Mouse (Mus musculus): ENCODE results near the gene Bnip1. TPM values are rescaled to one million over a fixed set of nuclear protein-coding genes. Genes with fewer than 3 reads are reported as not detected.

Bnip1 gene
- polyA plus RNA-seq, 1 experiment from 2014 or later: 53.3 TPM

DNA sequence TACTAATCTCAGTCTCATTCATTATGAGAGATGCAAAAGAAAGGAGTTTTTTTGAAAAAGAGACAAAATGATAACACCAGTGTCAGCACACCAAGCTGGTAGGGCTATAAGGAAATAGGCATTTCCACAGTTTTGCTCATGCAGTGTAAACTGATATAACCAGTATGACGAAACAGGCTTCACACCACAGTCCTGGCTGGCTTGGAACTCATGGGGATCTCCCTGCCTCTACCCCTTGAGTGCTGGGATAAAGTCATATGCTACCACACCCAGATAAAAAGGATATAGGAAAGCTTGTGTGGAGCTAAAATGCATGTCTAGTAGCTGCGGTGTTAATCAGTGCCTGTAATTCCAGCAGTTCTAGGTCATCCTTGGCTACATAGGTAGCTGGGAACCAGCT, 1.4 kb upstream of the Bnip1 start:
- H3K9me3 ChIP-seq (replicated peaks): no peaks in the 10 kb centered on the region
- 86% methylated on average over 2 of the region's 2 CpGs for WGBS
- H3K9ac ChIP-seq: no peak overlapping the region
- H3K4me1 ChIP-seq (replicated peaks): peaks cover 4% of the 10 kb centered on the region
- H3K36me3 ChIP-seq: peaks cover 15% of the 10 kb centered on the region
- no peaks in the 10 kb centered on the region for H3K27me3 ChIP-seq
- ATAC-seq (replicated peaks; ENCODE audit: insufficient number of reproducible peaks, insufficient read depth, low FRiP score, low read depth): no peak
- no peak overlapping the region for H3K4me3 ChIP-seq
- H3K4me2 ChIP-seq: no peak overlapping the region
- no peak overlapping the region for H3K27ac ChIP-seq

- no peaks in the 10 kb centered on the region for H3K27me3 ChIP-seq
- peak overlapping the region; percentile 82 for H3K27ac ChIP-seq
- H3K4me2 ChIP-seq: peak overlapping the region; percentile 77
- H3K9me3 ChIP-seq (replicated peaks): no peaks in the 10 kb centered on the region
- ATAC-seq (replicated peaks; ENCODE audit: insufficient number of reproducible peaks, insufficient read depth, low FRiP score, low read depth): no peak
- peaks cover 29% of the 10 kb centered on the region for H3K36me3 ChIP-seq
- WGBS: 20% methylated on average over 5 of the region's 5 CpGs
- peak overlapping the region; percentile 60 for H3K4me3 ChIP-seq
- peak overlapping the region; percentile 55 for H3K9ac ChIP-seq
- peaks cover 4% of the 10 kb centered on the region for H3K4me1 ChIP-seq (replicated peaks)
These were observed 761 bp downstream of the Bnip1 start for GRCm38 (mm10) chr17:26781610-26782043.

- WGBS: 88% methylated on average over 8 of the region's 8 CpGs
- no peak overlapping the region for H3K4me2 ChIP-seq
- no peaks in the 10 kb centered on the region for H3K9me3 ChIP-seq (replicated peaks)
- H3K9ac ChIP-seq: no peak overlapping the region
- no peak for ATAC-seq (replicated peaks; ENCODE audit: insufficient number of reproducible peaks, insufficient read depth, low FRiP score, low read depth)
- H3K27me3 ChIP-seq: no peaks in the 10 kb centered on the region
- peaks cover 51% of the 10 kb centered on the region for H3K36me3 ChIP-seq
- H3K27ac ChIP-seq: no peak overlapping the region
- H3K4me1 ChIP-seq (replicated peaks): peaks cover 4% of the 10 kb centered on the region
- H3K4me3 ChIP-seq: no peak overlapping the region
These were observed 3.7 kb downstream of the Bnip1 start for GRCm38 (mm10) chr17:26784525-26784924.

DNA sequence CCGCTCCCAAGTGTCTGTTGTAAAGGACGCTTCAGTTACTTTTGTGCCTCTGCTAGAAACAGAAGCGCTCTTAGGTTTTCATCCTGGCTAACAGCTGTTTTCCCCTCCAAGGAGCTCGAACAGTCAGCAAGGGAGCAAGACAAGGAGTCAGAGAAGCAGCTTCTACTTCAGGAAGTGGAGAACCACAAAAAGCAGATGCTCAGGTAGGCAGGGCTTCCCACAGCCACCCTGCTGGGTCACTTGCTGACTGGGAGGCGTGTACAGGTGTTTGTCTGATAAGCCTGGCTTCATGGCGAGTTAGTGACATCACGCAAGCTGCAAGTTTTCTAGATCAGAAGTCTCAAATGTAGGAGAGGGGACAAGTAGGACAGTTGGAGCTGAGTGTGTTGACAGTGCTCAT, 5.7 kb downstream of the Bnip1 start:
- ATAC-seq (replicated peaks; ENCODE audit: insufficient number of reproducible peaks, insufficient read depth, low FRiP score, low read depth): no peak
- H3K27me3 ChIP-seq: no peaks in the 10 kb centered on the region
- H3K36me3 ChIP-seq: peaks cover 72% of the 10 kb centered on the region
- 86% methylated on average over 7 of the region's 7 CpGs for WGBS
- H3K4me2 ChIP-seq: no peak overlapping the region
- H3K9me3 ChIP-seq (replicated peaks): no peaks in the 10 kb centered on the region
- no peak overlapping the region for H3K9ac ChIP-seq
- no peak overlapping the region for H3K27ac ChIP-seq
- H3K4me3 ChIP-seq: no peak overlapping the region
- peaks cover 2% of the 10 kb centered on the region for H3K4me1 ChIP-seq (replicated peaks)

DNA sequence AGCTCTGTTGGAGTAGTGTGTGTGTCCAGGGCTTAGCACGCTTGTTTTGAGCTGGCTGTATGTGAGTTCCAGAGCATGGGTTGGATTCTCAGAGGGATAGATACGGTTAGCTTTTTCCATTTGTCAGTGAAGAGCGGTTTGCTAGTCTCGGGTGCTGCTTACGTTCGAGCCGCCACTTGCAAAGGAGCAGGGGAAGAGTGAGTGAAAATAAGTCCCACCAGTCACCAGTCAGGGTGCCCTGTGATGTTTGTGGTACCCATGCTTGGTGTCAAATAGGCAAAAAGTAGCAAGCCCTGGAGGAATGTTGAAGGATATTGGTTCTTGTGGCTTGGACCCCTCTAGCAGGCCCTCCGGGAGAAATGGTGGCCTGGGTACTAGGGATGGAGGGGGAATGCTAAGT, 8.1 kb downstream of the Bnip1 start:
- Histone ChIP-seq H3K4me2 (no peak overlapping the region), H3K4me1 (replicated peaks) (no peaks in the 10 kb centered on the region), H3K27me3 (no peaks in the 10 kb centered on the region), H3K4me3 (no peak overlapping the region), H3K27ac (no peak overlapping the region), H3K36me3 (peaks cover 79% of the 10 kb centered on the region), H3K9me3 (replicated peaks) (no peaks in the 10 kb centered on the region), H3K9ac (no peak overlapping the region)
- WGBS: 92% methylated on average over 8 of the region's 8 CpGs
- ATAC-seq (replicated peaks; ENCODE audit: insufficient number of reproducible peaks, insufficient read depth, low FRiP score, low read depth): no peak

DNA sequence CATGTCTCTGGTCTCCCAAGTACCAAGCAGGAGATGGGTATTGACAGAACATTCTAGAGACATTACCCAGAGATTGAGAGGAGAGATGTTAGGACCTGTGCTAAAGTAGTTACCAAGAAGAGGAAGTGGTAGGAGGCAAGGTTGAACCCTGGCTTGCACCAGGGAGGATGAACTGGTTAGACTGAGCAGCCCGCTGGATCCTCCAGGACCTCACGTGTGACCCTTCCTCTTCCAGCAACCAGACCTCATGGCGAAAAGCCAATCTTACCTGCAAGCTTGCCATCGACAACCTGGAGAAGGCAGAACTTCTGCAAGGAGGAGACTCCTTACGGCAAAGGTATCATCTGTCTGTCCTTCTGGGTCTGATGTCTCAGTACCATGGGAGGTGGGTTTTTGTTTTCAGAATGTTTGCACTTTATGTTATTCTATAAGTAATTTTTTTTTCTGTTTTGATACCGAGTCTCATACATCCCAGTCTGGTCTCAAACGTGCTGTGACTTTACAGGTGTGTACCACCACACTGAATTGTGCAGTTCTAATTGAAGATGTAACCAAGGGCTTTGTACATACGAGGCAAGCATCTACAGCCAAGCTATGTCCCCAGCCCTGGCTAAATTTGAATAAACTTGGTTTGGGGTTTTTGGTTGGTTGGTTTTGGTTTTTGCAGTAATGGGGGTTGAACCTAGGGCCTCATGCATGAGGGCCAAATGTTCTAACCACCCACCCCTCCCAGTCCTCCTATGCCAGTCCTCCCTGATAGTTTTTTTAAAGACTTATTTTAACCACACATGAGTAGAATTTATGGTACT, 8.8 kb downstream of the Bnip1 start:
- H3K4me1 ChIP-seq (replicated peaks): no peaks in the 10 kb centered on the region
- no peak overlapping the region for H3K4me3 ChIP-seq
- H3K9me3 ChIP-seq (replicated peaks): no peaks in the 10 kb centered on the region
- WGBS: 91% methylated on average over 8 of the region's 8 CpGs
- no peaks in the 10 kb centered on the region for H3K27me3 ChIP-seq
- no peak overlapping the region for H3K4me2 ChIP-seq
- peaks cover 72% of the 10 kb centered on the region for H3K36me3 ChIP-seq
- no peak for ATAC-seq (replicated peaks; ENCODE audit: insufficient number of reproducible peaks, insufficient read depth, low FRiP score, low read depth)
- H3K9ac ChIP-seq: no peak overlapping the region
- no peak overlapping the region for H3K27ac ChIP-seq

DNA sequence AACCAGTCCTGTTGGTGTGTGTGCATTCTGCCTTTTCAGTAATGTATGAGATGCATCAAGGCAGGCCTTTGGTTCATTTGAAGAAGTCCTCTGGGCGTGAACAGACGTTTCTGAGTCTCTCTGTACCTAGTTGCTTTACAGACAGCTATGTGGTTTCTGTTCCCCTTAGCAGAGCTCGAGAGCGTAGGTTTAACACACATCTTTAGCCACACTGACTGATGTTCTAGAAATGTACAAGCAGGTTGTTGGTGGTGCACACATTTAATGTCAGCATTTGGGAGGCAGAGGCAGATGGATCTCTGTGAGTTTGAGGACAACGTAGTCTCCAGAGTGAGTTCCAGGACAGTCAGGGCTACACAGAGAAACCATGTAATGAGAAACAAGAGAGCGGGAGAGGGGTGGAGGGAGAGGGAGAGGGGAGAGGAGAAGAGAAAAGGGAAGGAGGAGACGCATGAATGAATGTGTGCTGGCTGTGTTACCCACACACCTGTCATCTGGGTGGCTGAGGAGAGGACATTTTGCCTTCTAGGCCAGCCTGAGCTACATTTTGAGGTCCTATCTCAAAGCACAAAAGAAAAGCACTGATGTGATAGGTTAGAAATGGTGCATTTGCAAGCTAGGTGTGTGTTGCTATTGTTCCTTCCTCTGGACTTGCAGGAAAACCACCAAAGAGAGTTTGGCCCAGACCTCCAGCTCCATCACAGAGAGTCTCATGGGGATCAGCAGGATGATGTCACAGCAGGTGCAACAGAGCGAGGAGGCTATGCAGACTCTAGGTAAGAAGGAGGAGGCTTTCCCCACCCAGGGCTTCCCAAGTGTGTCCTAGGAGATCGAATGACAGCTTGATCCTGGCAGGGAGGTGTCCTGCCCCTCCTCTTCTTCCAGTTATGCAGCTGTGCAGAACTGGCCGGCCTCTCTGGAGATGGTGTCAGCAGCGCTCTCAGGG, 9.7 kb downstream of the Bnip1 start:
- no peak overlapping the region for H3K4me3 ChIP-seq
- no peaks in the 10 kb centered on the region for H3K9me3 ChIP-seq (replicated peaks)
- ATAC-seq (replicated peaks; ENCODE audit: insufficient number of reproducible peaks, insufficient read depth, low FRiP score, low read depth): no peak
- H3K27ac ChIP-seq: no peak overlapping the region
- peaks cover 6% of the 10 kb centered on the region for H3K4me1 ChIP-seq (replicated peaks)
- WGBS: 87% methylated on average over 11 of the region's 11 CpGs
- no peak overlapping the region for H3K9ac ChIP-seq
- H3K27me3 ChIP-seq: no peaks in the 10 kb centered on the region
- no peak overlapping the region for H3K4me2 ChIP-seq
- H3K36me3 ChIP-seq: peaks cover 63% of the 10 kb centered on the region

GRCm38 (mm10) chr17:26791580-26791979, 10.7 kb downstream of the Bnip1 start:
- Histone ChIP-seq H3K27me3 (no peaks in the 10 kb centered on the region), H3K36me3 (peaks cover 60% of the 10 kb centered on the region), H3K9me3 (replicated peaks) (no peaks in the 10 kb centered on the region), H3K4me3 (no peak overlapping the region), H3K4me1 (replicated peaks) (peaks cover 7% of the 10 kb centered on the region), H3K9ac (no peak overlapping the region), H3K4me2 (no peak overlapping the region), H3K27ac (no peak overlapping the region)
- WGBS: 82% methylated on average over 7 of the region's 7 CpGs
- ATAC-seq (replicated peaks; ENCODE audit: insufficient number of reproducible peaks, insufficient read depth, low FRiP score, low read depth): no peak

DNA sequence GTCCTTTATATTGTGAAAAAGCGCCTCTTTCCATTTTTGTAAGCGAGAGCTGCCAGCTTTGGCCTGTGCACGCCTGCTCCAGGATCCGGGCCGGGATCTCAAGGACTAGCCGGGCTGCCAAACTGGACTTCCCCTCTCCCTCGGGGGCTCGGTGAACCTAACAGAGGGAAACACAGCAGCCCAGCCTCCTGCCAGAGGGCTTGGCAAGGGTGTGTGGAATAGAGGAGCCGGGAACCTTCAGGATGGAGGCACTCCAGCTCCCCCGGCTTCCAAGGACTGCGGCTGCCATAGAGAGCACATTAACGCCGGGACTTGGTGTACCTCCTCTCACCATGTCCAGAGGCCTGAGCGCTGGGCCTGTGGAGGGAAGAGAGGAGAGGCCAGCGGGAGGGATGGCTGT, 11.2 kb downstream of the Bnip1 start:
- no peaks in the 10 kb centered on the region for H3K27me3 ChIP-seq
- no peak overlapping the region for H3K27ac ChIP-seq
- peaks cover 55% of the 10 kb centered on the region for H3K36me3 ChIP-seq
- H3K4me1 ChIP-seq (replicated peaks): peaks cover 12% of the 10 kb centered on the region
- ATAC-seq (replicated peaks; ENCODE audit: insufficient number of reproducible peaks, insufficient read depth, low FRiP score, low read depth): no peak
- H3K9me3 ChIP-seq (replicated peaks): no peaks in the 10 kb centered on the region
- no peak overlapping the region for H3K4me3 ChIP-seq
- H3K4me2 ChIP-seq: no peak overlapping the region
- no peak overlapping the region for H3K9ac ChIP-seq
- 85% methylated on average over 15 of the region's 15 CpGs for WGBS

DNA sequence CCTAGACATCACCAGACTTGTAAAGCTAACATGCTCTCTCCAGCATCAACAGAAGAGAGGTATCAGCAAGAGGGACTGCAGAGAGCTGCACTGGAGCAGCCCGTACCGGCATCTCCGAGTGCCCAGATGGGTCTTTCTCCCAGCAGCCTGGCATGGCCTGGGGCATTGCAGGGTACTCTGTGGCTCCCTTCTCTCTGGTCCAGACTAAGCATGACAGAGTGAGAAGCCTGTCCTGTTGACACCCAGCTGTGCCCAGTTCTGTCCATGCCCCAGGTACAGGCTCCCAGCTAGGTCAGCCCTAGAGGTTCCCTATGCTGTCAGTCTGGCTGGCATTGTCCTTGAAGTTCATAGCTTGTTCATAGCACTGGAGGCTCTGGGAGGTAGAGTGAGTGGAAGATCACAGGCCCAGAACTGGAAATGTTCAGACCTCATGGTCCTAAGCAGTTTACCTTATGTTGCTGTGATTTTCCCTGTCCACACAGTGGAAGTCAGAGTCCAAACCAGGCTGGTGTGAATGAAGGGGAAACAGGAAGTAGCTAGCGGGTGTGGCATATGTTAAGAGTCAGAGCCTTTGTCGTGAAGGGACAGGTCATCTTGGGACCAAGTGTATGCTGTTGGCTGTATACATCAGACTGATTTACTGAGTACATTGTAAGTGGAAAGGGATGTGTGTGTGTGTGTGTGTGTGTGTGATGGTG, 12.4 kb downstream of the Bnip1 start:
- H3K27me3 ChIP-seq: no peaks in the 10 kb centered on the region
- peaks cover 20% of the 10 kb centered on the region for H3K4me1 ChIP-seq (replicated peaks)
- H3K4me2 ChIP-seq: no peak overlapping the region
- H3K9ac ChIP-seq: no peak overlapping the region
- no peaks in the 10 kb centered on the region for H3K9me3 ChIP-seq (replicated peaks)
- ATAC-seq (replicated peaks; ENCODE audit: insufficient number of reproducible peaks, insufficient read depth, low FRiP score, low read depth): no peak
- peaks cover 50% of the 10 kb centered on the region for H3K36me3 ChIP-seq
- H3K4me3 ChIP-seq: no peak overlapping the region
- WGBS: 77% methylated on average over 5 of the region's 5 CpGs
- no peak overlapping the region for H3K27ac ChIP-seq

GRCm38 (mm10) chr17:26794744-26795143, 13.9 kb downstream of the Bnip1 start:
- H3K9me3 ChIP-seq (replicated peaks): no peaks in the 10 kb centered on the region
- H3K4me3 ChIP-seq: no peak overlapping the region
- no peak overlapping the region for H3K4me2 ChIP-seq
- H3K27me3 ChIP-seq: no peaks in the 10 kb centered on the region
- no peak overlapping the region for H3K9ac ChIP-seq
- WGBS: 12% methylated on average over 3 of the region's 3 CpGs
- ATAC-seq (replicated peaks; ENCODE audit: insufficient number of reproducible peaks, insufficient read depth, low FRiP score, low read depth): no peak
- H3K36me3 ChIP-seq: peaks cover 35% of the 10 kb centered on the region
- H3K27ac ChIP-seq: no peak overlapping the region
- H3K4me1 ChIP-seq (replicated peaks): peaks cover 20% of the 10 kb centered on the region
